Mouse (Mus musculus) urinary bladder, postnatal 36 days (tissue): Measurements from ENCODE around the gene Ythdf2.

Experiments
- DNase-seq, 2 experiments: peaks; one replicate each; pipeline ENCODE4 v3.0.0; 2022; ENCODE audit warnings: low spot score in 2 of 2, mixed read lengths in 1 of 2

Gene Ythdf2

GRCm38 (mm10) chr4:132210325-132210724 lies 1.8 kb downstream of the Ythdf2 start:
- DNase-seq = no peak

GRCm38 (mm10) chr4:132209299-132209698 lies 2.8 kb downstream of the Ythdf2 start:
- DNase-seq = no peak

- no peak for DNase-seq
Observed at GRCm38 (mm10) chr4:132207280-132207679, 4.8 kb downstream of the Ythdf2 start.

GRCm38 (mm10) chr4:132198771-132199170 lies 13.3 kb downstream of the Ythdf2 start:
- DNase-seq = no peak

- DNase-seq = peak; percentile 23 to 33
Observed at GRCm38 (mm10) chr4:132198285-132198712, 13.8 kb downstream of the Ythdf2 start.

- no peak for DNase-seq
Observed at GRCm38 (mm10) chr4:132194975-132195374, 17.1 kb downstream of the Ythdf2 start.

- DNase-seq = no peak
Observed at GRCm38 (mm10) chr4:132194373-132194772, 17.7 kb downstream of the Ythdf2 start.

- no peak for DNase-seq
Observed at GRCm38 (mm10) chr4:132187826-132188401, 24.2 kb downstream of the Ythdf2 start.

GRCm38 (mm10) chr4:132183162-132183561 lies 28.9 kb downstream of the Ythdf2 start:
- no peak for DNase-seq

- no peak for DNase-seq
Observed at GRCm38 (mm10) chr4:132181721-132182658, 30.1 kb downstream of the Ythdf2 start.

- DNase-seq = no peak
Observed at GRCm38 (mm10) chr4:132180710-132181109, 31.4 kb downstream of the Ythdf2 start.

- DNase-seq = peak; percentile 38 to 46
Observed at GRCm38 (mm10) chr4:132178630-132179059, 33.5 kb downstream of the Ythdf2 start.

GRCm38 (mm10) chr4:132176474-132176873 lies 35.6 kb downstream of the Ythdf2 start:
- DNase-seq = no peak

GRCm38 (mm10) chr4:132170891-132171290 lies 41.2 kb downstream of the Ythdf2 start:
- no peak for DNase-seq

GRCm38 (mm10) chr4:132169761-132170160 lies 42.3 kb downstream of the Ythdf2 start:
- DNase-seq = no peak

GRCm38 (mm10) chr4:132169271-132169670 lies 42.8 kb downstream of the Ythdf2 start:
- DNase-seq = no peak

- no peak for DNase-seq
Observed at GRCm38 (mm10) chr4:132167436-132167835, 44.7 kb downstream of the Ythdf2 start.

- DNase-seq = no peak
Observed at GRCm38 (mm10) chr4:132166350-132167290, 45.5 kb downstream of the Ythdf2 start.

GRCm38 (mm10) chr4:132165691-132166090 lies 46.4 kb downstream of the Ythdf2 start:
- DNase-seq = no peak

GRCm38 (mm10) chr4:132156941-132157622 lies 55.0 kb downstream of the Ythdf2 start:
- peak; percentile 33 to 57 for DNase-seq
